Mouse (Mus musculus) G1E (cell line): Measurements from ENCODE around the gene Mlip.

Experiments used
- CTCF ChIP-seq: IDR thresholded peaks from 2 replicates; pipeline ENCODE4 v1.5.1; 2012; ENCODE audit warnings: low read depth, low read length, inconsistent platforms, mixed read lengths
- GATA1 ChIP-seq: IDR thresholded peaks from 2 replicates; pipeline ENCODE4 v1.6.1; 2012; ENCODE audit warnings: borderline replicate concordance, low read length, inconsistent platforms, mixed read lengths
- GATA2 ChIP-seq: IDR thresholded peaks from 2 replicates; pipeline ENCODE4 v1.6.1; 2012; ENCODE audit warnings: low read depth, low read length, inconsistent platforms, borderline replicate concordance
- POLR2AphosphoS5 ChIP-seq: IDR thresholded peaks from 2 replicates; pipeline ENCODE4 v1.6.1; 2012; ENCODE audit warnings: low read depth, low read length, inconsistent platforms; ENCODE audit not compliant: insufficient replicate concordance
- TAL1 ChIP-seq: conservative IDR thresholded peaks from 2 replicates; pipeline ENCODE4 v1.6.1; 2012; ENCODE audit warnings: low read depth, low read length, inconsistent platforms, mixed read lengths

DNA sequence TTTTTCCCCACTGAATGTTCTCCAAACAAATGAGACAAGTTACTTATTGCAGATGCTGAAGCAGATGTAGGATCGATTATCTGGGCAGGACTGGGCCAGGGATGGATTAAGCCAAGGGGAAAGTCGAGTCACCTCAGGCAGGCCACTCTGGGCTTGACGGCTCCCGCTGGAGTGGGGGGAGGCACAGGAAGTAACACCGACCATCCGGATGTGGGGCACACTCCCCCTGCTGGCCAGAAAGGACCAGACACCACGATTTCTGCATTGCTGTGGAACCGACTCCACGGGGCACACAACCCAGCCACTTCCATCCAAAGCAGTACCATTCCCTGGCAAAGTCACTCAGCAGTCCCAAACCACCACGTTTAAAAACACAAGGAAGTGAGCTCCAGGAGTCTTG is 24.3 kb upstream of the Mlip start:
- TF ChIP-seq CTCF: no peak
- TF ChIP-seq GATA2: no peak
- TF ChIP-seq GATA1: no peak
- TF ChIP-seq POLR2AphosphoS5: no peak
- TF ChIP-seq TAL1: no peak
